Mouse (Mus musculus): ENCODE results near the gene Mrps18c. TPM values are rescaled to one million over a fixed set of nuclear protein-coding genes. Genes with fewer than 3 reads are reported as not detected.

Mrps18c gene
- total and polyA plus RNA-seq, 3 experiments: 135 TPM; not detected in 1

- TF ChIP-seq SIN3A (IDR thresholded peaks at IDR 0.05; ENCODE audit: low read length): no peak
- TF ChIP-seq HCFC1 (IDR thresholded peaks at IDR 0.05; ENCODE audit: low read depth, low read length): peak; percentile 82
- TF ChIP-seq MYB (IDR thresholded peaks at IDR 0.05; ENCODE audit: low read depth, low read length): no peak
- TF ChIP-seq CHD2 (IDR thresholded peaks at IDR 0.05; ENCODE audit: low read length): no peak
Measured at GRCm38 (mm10) chr5:100820483-100821184, 22.2 kb downstream of the Mrps18c start, which contains the start of gene Abraxas1 (continued).

- Histone ChIP-seq H3K4me3 (ENCODE audit: control insufficient read depth in 1 of 2, insufficient read depth in 1 of 2, low read depth in 2 of 2, low read length in 2 of 2) (peak overlapping the region in 1 of 2 experiments; percentile 92; a peak in 3 of 4 replicates), H3K9me3 (replicated peaks; ENCODE audit: insufficient read depth, low read length) (no peaks in the 10 kb centered on the region), H3K27ac (ENCODE audit: control insufficient read depth, low read depth, low read length) (no peak overlapping the region; the same call in 1 of the 2 replicates), H3K4me1 (ENCODE audit: control insufficient read depth in 1 of 2, insufficient read depth in 2 of 2, low read length in 2 of 2) (peaks cover 0 to 3% of the 10 kb centered on the region in 2 experiments; a peak in 1 of 4 replicates), H3K79me2 (ENCODE audit: control insufficient read depth, insufficient read depth, low read length, poor library complexity) (peaks cover 12% of the 10 kb centered on the region), H3K27me3 (ENCODE audit: control insufficient read depth in 1 of 2, insufficient read depth in 2 of 2, low read length in 2 of 2) (no peaks in the 10 kb centered on the region), H3K36me3 (ENCODE audit: control insufficient read depth in 1 of 2, insufficient read depth in 2 of 2, low read length in 2 of 2) (peaks cover 6 to 12% of the 10 kb centered on the region in 2 experiments), H3K9ac (ENCODE audit: control insufficient read depth, low read depth, low read length, poor library complexity, severe bottlenecking) (peak overlapping the region; percentile 100)
- peak; percentile 67 for DNase-seq (ENCODE audit: low read depth, low spot score)
- TF ChIP-seq ZC3H11A (IDR thresholded peaks at IDR 0.05; ENCODE audit: low read depth, low read length): no peak
- TF ChIP-seq GATA1 (IDR thresholded peaks at IDR 0.05; ENCODE audit: low read depth, low read length): no peak
- no peak for TF ChIP-seq MYC (IDR thresholded peaks at IDR 0.05; ENCODE audit: low read depth, low read length)
- peak; percentile 40; the same call in 1 of the 2 replicates for TF ChIP-seq KAT2A (conservative IDR thresholded peaks at IDR 0.05; ENCODE audit: low read depth, low read length)
- TF ChIP-seq MAX (IDR thresholded peaks at IDR 0.05; ENCODE audit: low read length): no peak
- TF ChIP-seq NRF1 (IDR thresholded peaks at IDR 0.05; ENCODE audit: insufficient read depth, low read depth, low read length, poor library complexity, severe bottlenecking): no peak
- no peak for TF ChIP-seq HCFC1 (IDR thresholded peaks at IDR 0.05; ENCODE audit: low read depth, low read length)
- no peak for TF ChIP-seq MEF2A (IDR thresholded peaks at IDR 0.05; ENCODE audit: extremely low read depth, insufficient replicate concordance, low read depth, low read length, poor library complexity, severe bottlenecking)
- TF ChIP-seq SIN3A (IDR thresholded peaks at IDR 0.05; ENCODE audit: low read length): no peak
- TF ChIP-seq MXI1 (IDR thresholded peaks at IDR 0.05; ENCODE audit: low read depth, low read length): peak; percentile 88; the same call in 1 of the 2 replicates
- no peak for TF ChIP-seq SMC3 (IDR thresholded peaks at IDR 0.05; ENCODE audit: low read depth, low read length)
- TF ChIP-seq ETS1 (IDR thresholded peaks at IDR 0.05; ENCODE audit: low read depth, low read length): 0 out of 2 replicates have a peak, but pooled peaks have one; percentile 6
- peak; percentile 29; the same call in 1 of the 2 replicates for TF ChIP-seq TCF12 (IDR thresholded peaks at IDR 0.05; ENCODE audit: low read depth, low read length)
- no peak for TF ChIP-seq ELF1 (IDR thresholded peaks at IDR 0.05; ENCODE audit: low read depth, low read length)
- TF ChIP-seq MAFK (IDR thresholded peaks at IDR 0.05; ENCODE audit: borderline replicate concordance, low read depth, low read length): no peak
- TF ChIP-seq EP300 (IDR thresholded peaks at IDR 0.05; ENCODE audit: low read depth in 1 of 2, low read length in 2 of 2): 0 out of 4 replicates have a peak, but pooled peaks of 1 of the 2 experiments have one; percentile 21
- TF ChIP-seq TAL1 (IDR thresholded peaks at IDR 0.05; ENCODE audit: low read length): no peak
- TF ChIP-seq BHLHE40 (IDR thresholded peaks at IDR 0.05; ENCODE audit: borderline replicate concordance, low read depth, low read length): no peak
- no peak for TF ChIP-seq POLR2AphosphoS2 (IDR thresholded peaks at IDR 0.05; ENCODE audit: low read length)
- no peak for TF ChIP-seq MYB (IDR thresholded peaks at IDR 0.05; ENCODE audit: low read depth, low read length)
- no peak for TF ChIP-seq ZNF384 (IDR thresholded peaks at IDR 0.05; ENCODE audit: low read depth, low read length)
- TF ChIP-seq POLR2A (IDR thresholded peaks at IDR 0.05; ENCODE audit: control insufficient read depth in 1 of 2, insufficient read depth in 1 of 2, low read depth in 1 of 2, low read length in 2 of 2, poor library complexity in 1 of 2): no peak
- TF ChIP-seq USF1 (IDR thresholded peaks at IDR 0.05; ENCODE audit: low read depth, low read length): no peak
- TF ChIP-seq CTCF (IDR thresholded peaks at IDR 0.05 in 2 of 3, conservative IDR thresholded peaks at IDR 0.05 in 1 of 3; ENCODE audit: control insufficient read depth in 1 of 3, insufficient read depth in 1 of 3, low read depth in 2 of 3, low read length in 3 of 3, poor library complexity in 1 of 3, severe bottlenecking in 1 of 3): peak in 1 of 3 experiments; percentile 23; a peak in 2 of 6 replicates
- TF ChIP-seq NELFE (IDR thresholded peaks at IDR 0.05; ENCODE audit: low read depth, low read length): no peak
- TF ChIP-seq E2F4 (IDR thresholded peaks at IDR 0.05; ENCODE audit: borderline replicate concordance, low read depth, low read length): no peak
Measured at GRCm38 (mm10) chr5:100821375-100821774, 22.9 kb downstream of the Mrps18c start.

All from MEL (cell line).